Mouse (Mus musculus): Measurements from ENCODE around the gene Nol12. TPM values are rescaled to one million over a fixed set of nuclear protein-coding genes. Genes with fewer than 3 reads are reported as not detected.

Nol12 gene
- polyA plus RNA-seq, 1 experiment from 2014 or later: 45.9 TPM

- Histone ChIP-seq H3K4me1 (ENCODE audit: control insufficient read depth, insufficient read depth, low read length) (peaks cover 10% of the 10 kb centered on the region; the same call in 1 of the 2 replicates), H3K36me3 (ENCODE audit: control insufficient read depth, insufficient read depth, low read length) (no peaks in the 10 kb centered on the region), H3K27me3 (ENCODE audit: control insufficient read depth, insufficient read depth, low read length) (no peaks in the 10 kb centered on the region), H3K9ac (replicated peaks; ENCODE audit: low read depth, low read length) (peak overlapping the region; percentile 18; the same call in 1 of the 2 replicates), H3K9me3 (ENCODE audit: control insufficient read depth, low read depth, low read length) (no peaks in the 10 kb centered on the region), H3K27ac (ENCODE audit: low read length) (no peak overlapping the region), H3K4me2 (replicated peaks; ENCODE audit: low read depth, low read length) (peak overlapping the region; percentile 72), H3K4me3 (ENCODE audit: low read depth, low read length) (peak overlapping the region; percentile 39)
- 9% methylated on average over 11 of the region's 11 CpGs for WGBS
- no peak for ATAC-seq (ENCODE audit: insufficient number of reproducible peaks, insufficient read depth, low FRiP score, low read depth)
These were observed 13.5 kb downstream of the Nol12 start for GRCm38 (mm10) chr15:78948152-78948725.

- Histone ChIP-seq H3K4me2 (replicated peaks; ENCODE audit: low read depth, low read length) (no peak overlapping the region), H3K36me3 (ENCODE audit: control insufficient read depth, insufficient read depth, low read length) (no peaks in the 10 kb centered on the region), H3K27ac (ENCODE audit: low read length) (no peak overlapping the region), H3K9ac (replicated peaks; ENCODE audit: low read depth, low read length) (no peak overlapping the region), H3K9me3 (ENCODE audit: control insufficient read depth, low read depth, low read length) (no peaks in the 10 kb centered on the region), H3K4me1 (ENCODE audit: control insufficient read depth, insufficient read depth, low read length) (peaks cover 10% of the 10 kb centered on the region; the same call in 1 of the 2 replicates), H3K27me3 (ENCODE audit: control insufficient read depth, insufficient read depth, low read length) (no peaks in the 10 kb centered on the region), H3K4me3 (ENCODE audit: low read depth, low read length) (no peak overlapping the region)
- no peak for ATAC-seq (ENCODE audit: insufficient number of reproducible peaks, insufficient read depth, low FRiP score, low read depth)
- WGBS: 93% methylated on average over 3 of the region's 3 CpGs
These were observed 14.2 kb downstream of the Nol12 start for GRCm38 (mm10) chr15:78948883-78949282.

GRCm38 (mm10) chr15:78955663-78956062 lies 20.9 kb downstream of the Nol12 start:
- Histone ChIP-seq H3K27me3 (ENCODE audit: control insufficient read depth, insufficient read depth, low read length) (no peaks in the 10 kb centered on the region), H3K9ac (replicated peaks; ENCODE audit: low read depth, low read length) (no peak overlapping the region), H3K27ac (ENCODE audit: low read length) (no peak overlapping the region), H3K4me1 (ENCODE audit: control insufficient read depth, insufficient read depth, low read length) (no peaks in the 10 kb centered on the region; the same call in 1 of the 2 replicates), H3K4me3 (ENCODE audit: low read depth, low read length) (no peak overlapping the region), H3K9me3 (ENCODE audit: control insufficient read depth, low read depth, low read length) (no peaks in the 10 kb centered on the region), H3K36me3 (ENCODE audit: control insufficient read depth, insufficient read depth, low read length) (no peaks in the 10 kb centered on the region), H3K4me2 (replicated peaks; ENCODE audit: low read depth, low read length) (no peak overlapping the region)
- WGBS: 73% methylated on average over 3 of the region's 3 CpGs
- ATAC-seq (ENCODE audit: insufficient number of reproducible peaks, insufficient read depth, low FRiP score, low read depth): no peak

GRCm38 (mm10) chr15:78956351-78956750 lies 21.6 kb downstream of the Nol12 start:
- 75% methylated on average over 4 of the region's 4 CpGs for WGBS
- no peaks in the 10 kb centered on the region for H3K9me3 ChIP-seq (ENCODE audit: control insufficient read depth, low read depth, low read length)
- H3K27me3 ChIP-seq (ENCODE audit: control insufficient read depth, insufficient read depth, low read length): no peaks in the 10 kb centered on the region
- H3K4me2 ChIP-seq (replicated peaks; ENCODE audit: low read depth, low read length): no peak overlapping the region
- no peak overlapping the region for H3K27ac ChIP-seq (ENCODE audit: low read length)
- no peaks in the 10 kb centered on the region for H3K36me3 ChIP-seq (ENCODE audit: control insufficient read depth, insufficient read depth, low read length)
- no peak overlapping the region for H3K4me3 ChIP-seq (ENCODE audit: low read depth, low read length)
- H3K9ac ChIP-seq (replicated peaks; ENCODE audit: low read depth, low read length): no peak overlapping the region
- no peaks in the 10 kb centered on the region; the same call in 1 of the 2 replicates for H3K4me1 ChIP-seq (ENCODE audit: control insufficient read depth, insufficient read depth, low read length)
- no peak for ATAC-seq (ENCODE audit: insufficient number of reproducible peaks, insufficient read depth, low FRiP score, low read depth)

GRCm38 (mm10) chr15:78957021-78957420 lies 22.3 kb downstream of the Nol12 start:
- no peak overlapping the region for H3K4me2 ChIP-seq (replicated peaks; ENCODE audit: low read depth, low read length)
- no peak overlapping the region for H3K9ac ChIP-seq (replicated peaks; ENCODE audit: low read depth, low read length)
- no peaks in the 10 kb centered on the region; the same call in 1 of the 2 replicates for H3K4me1 ChIP-seq (ENCODE audit: control insufficient read depth, insufficient read depth, low read length)
- no peaks in the 10 kb centered on the region for H3K36me3 ChIP-seq (ENCODE audit: control insufficient read depth, insufficient read depth, low read length)
- 41% methylated on average over 15 of the region's 15 CpGs for WGBS
- no peaks in the 10 kb centered on the region for H3K27me3 ChIP-seq (ENCODE audit: control insufficient read depth, insufficient read depth, low read length)
- no peaks in the 10 kb centered on the region for H3K9me3 ChIP-seq (ENCODE audit: control insufficient read depth, low read depth, low read length)
- no peak overlapping the region for H3K4me3 ChIP-seq (ENCODE audit: low read depth, low read length)
- no peak overlapping the region for H3K27ac ChIP-seq (ENCODE audit: low read length)
- ATAC-seq (ENCODE audit: insufficient number of reproducible peaks, insufficient read depth, low FRiP score, low read depth): no peak

GRCm38 (mm10) chr15:78959537-78959936 lies 24.8 kb downstream of the Nol12 start:
- ATAC-seq (ENCODE audit: insufficient number of reproducible peaks, insufficient read depth, low FRiP score, low read depth): 0 out of 2 replicates have a peak, but pooled peaks have one; percentile 29
- 73% methylated on average over 11 of the region's 11 CpGs for WGBS
- Histone ChIP-seq H3K9ac (replicated peaks; ENCODE audit: low read depth, low read length) (no peak overlapping the region), H3K4me2 (replicated peaks; ENCODE audit: low read depth, low read length) (no peak overlapping the region), H3K27ac (ENCODE audit: low read length) (no peak overlapping the region), H3K27me3 (ENCODE audit: control insufficient read depth, insufficient read depth, low read length) (no peaks in the 10 kb centered on the region), H3K9me3 (ENCODE audit: control insufficient read depth, low read depth, low read length) (no peaks in the 10 kb centered on the region), H3K36me3 (ENCODE audit: control insufficient read depth, insufficient read depth, low read length) (no peaks in the 10 kb centered on the region), H3K4me1 (ENCODE audit: control insufficient read depth, insufficient read depth, low read length) (peaks cover 6% of the 10 kb centered on the region; the same call in 1 of the 2 replicates), H3K4me3 (ENCODE audit: low read depth, low read length) (no peak overlapping the region)

- no peaks in the 10 kb centered on the region for H3K27me3 ChIP-seq (ENCODE audit: control insufficient read depth, insufficient read depth, low read length)
- 0 out of 2 replicates have a peak, but pooled peaks have one; percentile 50 for ATAC-seq (ENCODE audit: insufficient number of reproducible peaks, insufficient read depth, low FRiP score, low read depth)
- 65% methylated on average over 4 of the region's 4 CpGs for WGBS
- H3K4me3 ChIP-seq (ENCODE audit: low read depth, low read length): no peak overlapping the region
- no peaks in the 10 kb centered on the region for H3K36me3 ChIP-seq (ENCODE audit: control insufficient read depth, insufficient read depth, low read length)
- peaks cover 6% of the 10 kb centered on the region; the same call in 1 of the 2 replicates for H3K4me1 ChIP-seq (ENCODE audit: control insufficient read depth, insufficient read depth, low read length)
- no peak overlapping the region for H3K4me2 ChIP-seq (replicated peaks; ENCODE audit: low read depth, low read length)
- H3K27ac ChIP-seq (ENCODE audit: low read length): no peak overlapping the region
- no peaks in the 10 kb centered on the region for H3K9me3 ChIP-seq (ENCODE audit: control insufficient read depth, low read depth, low read length)
- H3K9ac ChIP-seq (replicated peaks; ENCODE audit: low read depth, low read length): no peak overlapping the region
These were observed 25.4 kb downstream of the Nol12 start for GRCm38 (mm10) chr15:78960088-78960487.

GRCm38 (mm10) chr15:78962885-78963284 lies 28.2 kb downstream of the Nol12 start:
- Histone ChIP-seq H3K27ac (ENCODE audit: low read length) (no peak overlapping the region), H3K4me1 (ENCODE audit: control insufficient read depth, insufficient read depth, low read length) (peaks cover 6% of the 10 kb centered on the region; the same call in 1 of the 2 replicates), H3K9me3 (ENCODE audit: control insufficient read depth, low read depth, low read length) (no peaks in the 10 kb centered on the region), H3K4me3 (ENCODE audit: low read depth, low read length) (no peak overlapping the region), H3K27me3 (ENCODE audit: control insufficient read depth, insufficient read depth, low read length) (no peaks in the 10 kb centered on the region), H3K4me2 (replicated peaks; ENCODE audit: low read depth, low read length) (no peak overlapping the region), H3K9ac (replicated peaks; ENCODE audit: low read depth, low read length) (no peak overlapping the region), H3K36me3 (ENCODE audit: control insufficient read depth, insufficient read depth, low read length) (no peaks in the 10 kb centered on the region; the same call in 1 of the 2 replicates)
- ATAC-seq (ENCODE audit: insufficient number of reproducible peaks, insufficient read depth, low FRiP score, low read depth): 0 out of 2 replicates have a peak, but pooled peaks have one; percentile 4
- WGBS: 32% methylated on average over 2 of the region's 2 CpGs
